Mouse (Mus musculus) liver, embryonic 11.5 days (tissue): ENCODE measurements at regions not wholly inside any gene's neighbourhood (a gene's known extent, or its start where the extent isn't known, plus 50 kb on each side); places are given as distances from the start of the nearest gene placed in this dataset.

Experiments
- ATAC-seq: fragments of 200-750 bp; cut with Nextera tagmentation; replicated peaks from 2 replicates; pipeline ENCODE4 v1.8.0; 2017; ENCODE audit warnings: moderate number of reproducible peaks, mild to moderate bottlenecking, moderate TSS enrichment, moderate library complexity; ENCODE audit not compliant: low FRiP score
- DNase-seq: peaks from one replicate; pipeline ENCODE4 v3.0.0-alpha.2; 2017; ENCODE audit warnings: low spot score
- H3K27ac ChIP-seq: fragments of 300-500 bp; sonication (generic); 2 replicates; pipeline ENCODE4 v1.5.1; 2014; ENCODE audit warnings: mild to moderate bottlenecking, low read depth, low read length, control low read depth
- H3K27me3 ChIP-seq: fragments of 300-500 bp; sonication (generic); replicated peaks from 2 replicates; pipeline ENCODE4 v1.6.1; 2014; ENCODE audit warnings: low read length, mixed read lengths; ENCODE audit not compliant: control insufficient read depth, insufficient read depth
- H3K36me3 ChIP-seq: fragments of 300-500 bp; sonication (generic); 2 replicates; pipeline ENCODE4 v1.6.1; 2014; ENCODE audit warnings: mild to moderate bottlenecking, low read length, moderate library complexity, mixed read lengths; ENCODE audit not compliant: control insufficient read depth, insufficient read depth
- H3K4me1 ChIP-seq: fragments of 300-500 bp; sonication (generic); replicated peaks from 2 replicates; pipeline ENCODE4 v1.6.1; 2014; ENCODE audit warnings: low read length, mixed read lengths; ENCODE audit not compliant: control insufficient read depth, insufficient read depth
- H3K4me2 ChIP-seq: fragments of 300-500 bp; sonication (generic); 2 replicates; pipeline ENCODE4 v1.6.1; 2014; ENCODE audit warnings: mild to moderate bottlenecking, control low read depth, moderate library complexity
- H3K4me3 ChIP-seq: fragments of 300-500 bp; sonication (generic); 2 replicates; pipeline ENCODE4 v1.5.1; 2014; ENCODE audit warnings: low read depth, low read length, control low read depth
- H3K9ac ChIP-seq: fragments of 300-500 bp; sonication (generic); 2 replicates; pipeline ENCODE4 v1.6.1; 2014; ENCODE audit warnings: low read depth, low read length, control low read depth
- H3K9me3 ChIP-seq: fragments of 300-500 bp; sonication (generic); 2 replicates; pipeline ENCODE4 v1.6.1; 2016; ENCODE audit warnings: low read length, inconsistent platforms, mixed read lengths; ENCODE audit not compliant: control insufficient read depth
- WGBS: fragments of 180-500 bp; shearing (Covaris S2); extraction: QIAGEN DNeasy Blood & Tissue Kit; methylation state at CpG from one replicate; pipeline ENCODE4 v1.1.7; 2014; 5-methylcytosine and 5-hydroxymethylcytosine counted together

- ATAC-seq (no peak), DNase-seq (no peak)
- Histone ChIP-seq H3K27me3 (no peaks in the 10 kb centered on the region), H3K9ac (no peak overlapping the region), H3K4me3 (no peak overlapping the region), H3K4me1 (peaks cover 39% of the 10 kb centered on the region), H3K36me3 (no peaks in the 10 kb centered on the region), H3K4me2 (no peak overlapping the region), H3K27ac (no peak overlapping the region), H3K9me3 (no peaks in the 10 kb centered on the region)
- WGBS, result 93% methylated on average over 2 of the region's 2 CpGs
These were observed 1245.7 kb upstream of the A1bg start for GRCm38 (mm10) chr15:62168522-62168921.

GRCm38 (mm10) chr15:62166786-62167185 is 1244.0 kb upstream of the A1bg start:
- H3K4me1 ChIP-seq, result peaks cover 43% of the 10 kb centered on the region
- 87% methylated on average over 5 of the region's 5 CpGs for WGBS
- H3K4me2 ChIP-seq, result no peak overlapping the region
- no peaks in the 10 kb centered on the region for H3K36me3 ChIP-seq
- ATAC-seq (no peak), DNase-seq (no peak)
- H3K27me3 ChIP-seq, result no peaks in the 10 kb centered on the region
- no peaks in the 10 kb centered on the region for H3K9me3 ChIP-seq
- no peak overlapping the region for H3K27ac ChIP-seq
- no peak overlapping the region for H3K4me3 ChIP-seq
- H3K9ac ChIP-seq, result no peak overlapping the region

- no peak for ATAC-seq
- no peak overlapping the region for H3K4me2 ChIP-seq
- H3K9ac ChIP-seq, result no peak overlapping the region
- no peak overlapping the region for H3K4me3 ChIP-seq
- 87% methylated on average over 10 of the region's 10 CpGs for WGBS
- no peak overlapping the region for H3K27ac ChIP-seq
- no peaks in the 10 kb centered on the region for H3K9me3 ChIP-seq
- no peak for DNase-seq
- H3K4me1 ChIP-seq, result peaks cover 36% of the 10 kb centered on the region
- H3K36me3 ChIP-seq, result no peaks in the 10 kb centered on the region
- no peaks in the 10 kb centered on the region for H3K27me3 ChIP-seq
These were observed 1243.2 kb upstream of the A1bg start for GRCm38 (mm10) chr15:62165826-62166500.

- 95% methylated on average over 9 of the region's 9 CpGs for WGBS
- no peaks in the 10 kb centered on the region for H3K27me3 ChIP-seq
These were observed 1242.1 kb upstream of the A1bg start for GRCm38 (mm10) chr15:62164766-62165410.

GRCm38 (mm10) chr15:62163203-62163602 is 1240.4 kb upstream of the A1bg start:
- 43% methylated on average over 5 of the region's 5 CpGs for WGBS
- Histone ChIP-seq H3K4me1 (peaks cover 37% of the 10 kb centered on the region), H3K9ac (no peak overlapping the region), H3K36me3 (no peaks in the 10 kb centered on the region), H3K27me3 (no peaks in the 10 kb centered on the region), H3K27ac (peak overlapping the region; percentile 53), H3K4me3 (no peak overlapping the region), H3K4me2 (no peak overlapping the region), H3K9me3 (no peaks in the 10 kb centered on the region)
- no peak for DNase-seq
- ATAC-seq, result peak; percentile 59

More at GRCm38 (mm10) chr15:62164766-62165410, 1242.1 kb upstream of the A1bg start:
- H3K4me3 ChIP-seq, result no peak overlapping the region
- no peak overlapping the region for H3K27ac ChIP-seq
- H3K36me3 ChIP-seq, result no peaks in the 10 kb centered on the region
- H3K4me1 ChIP-seq, result peaks cover 27% of the 10 kb centered on the region
- no peak for ATAC-seq
- no peak overlapping the region for H3K4me2 ChIP-seq
- no peaks in the 10 kb centered on the region for H3K9me3 ChIP-seq
- no peak for DNase-seq
- no peak overlapping the region for H3K9ac ChIP-seq

- no peaks in the 10 kb centered on the region for H3K27me3 ChIP-seq
- H3K4me3 ChIP-seq, result no peak overlapping the region
- H3K4me2 ChIP-seq, result no peak overlapping the region
- H3K4me1 ChIP-seq, result peaks cover 42% of the 10 kb centered on the region
- ATAC-seq, result no peak
- DNase-seq, result no peak
- no peak overlapping the region for H3K9ac ChIP-seq
- peak overlapping the region; percentile 53 for H3K27ac ChIP-seq
- no peaks in the 10 kb centered on the region for H3K9me3 ChIP-seq
- H3K36me3 ChIP-seq, result no peaks in the 10 kb centered on the region
- 72% methylated on average over 4 of the region's 4 CpGs for WGBS
These were observed 1239.9 kb upstream of the A1bg start for GRCm38 (mm10) chr15:62162648-62163194.

GRCm38 (mm10) chr15:62161975-62162647 is 1239.3 kb upstream of the A1bg start:
- H3K4me1 ChIP-seq, result peaks cover 48% of the 10 kb centered on the region
- peak overlapping the region; percentile 53 for H3K27ac ChIP-seq
- no peak overlapping the region for H3K4me3 ChIP-seq
- no peaks in the 10 kb centered on the region for H3K27me3 ChIP-seq
- H3K4me2 ChIP-seq, result no peak overlapping the region
- H3K9ac ChIP-seq, result no peak overlapping the region
- no peaks in the 10 kb centered on the region for H3K36me3 ChIP-seq
- H3K9me3 ChIP-seq, result no peaks in the 10 kb centered on the region
- 77% methylated on average over 8 of the region's 8 CpGs for WGBS
- DNase-seq (no peak), ATAC-seq (no peak)

- Histone ChIP-seq H3K27me3 (no peaks in the 10 kb centered on the region), H3K9ac (no peak overlapping the region), H3K4me1 (peaks cover 53% of the 10 kb centered on the region), H3K4me2 (no peak overlapping the region), H3K4me3 (no peak overlapping the region), H3K36me3 (no peaks in the 10 kb centered on the region), H3K9me3 (no peaks in the 10 kb centered on the region), H3K27ac (no peak overlapping the region; the same call in 1 of the 2 replicates)
- DNase-seq, result no peak
- WGBS, result 83% methylated on average over 8 of the region's 8 CpGs
- no peak for ATAC-seq
These were observed 1238.2 kb upstream of the A1bg start for GRCm38 (mm10) chr15:62161061-62161460.
